Mouse (Mus musculus): ENCODE results near the gene Map1lc3a.

The Map1lc3a gene

GRCm38 (mm10) chr2:155285744-155286143 lies 9.6 kb downstream of the Map1lc3a start:
- no peak for DNase-seq (ENCODE audit: low read depth, low spot score)

GRCm38 (mm10) chr2:155287456-155288250 lies 11.6 kb downstream of the Map1lc3a start:
- DNase-seq (ENCODE audit: low read depth, low spot score): no peak

GRCm38 (mm10) chr2:155290066-155290465 lies 14.0 kb downstream of the Map1lc3a start:
- no peak for DNase-seq (ENCODE audit: low read depth, low spot score)

GRCm38 (mm10) chr2:155293382-155293781 lies 17.3 kb downstream of the Map1lc3a start:
- no peak for DNase-seq (ENCODE audit: low read depth, low spot score)

DNA sequence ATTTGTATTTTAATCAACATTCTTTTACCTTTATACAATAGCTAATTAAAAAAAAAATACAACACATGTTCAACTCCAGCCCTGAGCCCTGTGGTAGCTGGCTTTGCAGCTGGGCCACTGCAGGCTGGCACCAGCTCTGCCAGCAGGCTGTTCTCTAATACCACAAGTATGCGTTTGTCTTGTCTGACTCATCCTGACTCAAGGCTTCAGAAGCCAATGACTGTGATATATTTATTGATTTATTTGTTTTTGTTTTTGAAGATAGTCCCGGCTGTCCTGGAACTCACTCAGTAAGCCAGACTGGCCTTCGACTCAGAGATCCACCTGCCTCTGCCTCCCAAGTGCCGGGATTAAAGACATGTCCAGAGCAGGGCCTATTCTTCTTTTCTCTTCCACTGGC lies 17.8 kb downstream of the Map1lc3a start:
- no peak for DNase-seq (ENCODE audit: low read depth, low spot score)

- no peak for DNase-seq (ENCODE audit: low read depth, low spot score)
These were observed 19.4 kb downstream of the Map1lc3a start for GRCm38 (mm10) chr2:155295453-155295852.

GRCm38 (mm10) chr2:155299563-155299962 lies 23.5 kb downstream of the Map1lc3a start:
- no peak for DNase-seq (ENCODE audit: low read depth, low spot score)

DNA sequence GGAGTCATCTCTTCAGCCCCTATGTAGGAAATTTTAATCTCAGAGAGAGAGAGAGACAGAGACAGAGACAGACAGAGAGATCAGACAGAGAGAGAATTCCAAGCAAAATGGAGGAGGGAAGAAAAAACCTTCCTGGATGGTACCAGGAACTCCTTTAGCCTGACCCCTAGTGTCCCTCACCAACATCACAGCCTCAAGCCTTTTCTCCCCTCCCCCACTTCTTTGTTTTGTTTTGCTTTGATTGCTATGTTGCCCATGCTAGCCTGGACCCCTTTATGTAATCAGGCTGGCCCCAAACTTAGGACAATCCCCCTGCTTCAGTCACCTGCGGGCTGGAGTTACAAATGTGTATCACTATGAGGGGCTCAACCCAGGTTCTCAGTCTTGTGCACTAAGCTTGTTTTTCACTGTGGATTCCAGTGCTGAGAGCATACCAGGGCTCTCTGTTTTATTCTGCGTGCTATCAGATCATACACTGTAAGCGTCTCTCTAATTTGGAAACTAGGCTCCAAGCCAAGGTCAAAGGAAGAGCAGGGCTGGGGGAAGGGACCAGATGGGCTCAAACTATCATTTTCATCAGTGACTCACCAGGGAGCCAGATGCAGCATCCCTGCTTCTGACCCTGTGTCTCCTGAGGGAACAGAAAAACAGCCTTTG lies 33.0 kb downstream of the Map1lc3a start:
- peak; percentile 25 for DNase-seq (ENCODE audit: low read depth, low spot score)

DNA sequence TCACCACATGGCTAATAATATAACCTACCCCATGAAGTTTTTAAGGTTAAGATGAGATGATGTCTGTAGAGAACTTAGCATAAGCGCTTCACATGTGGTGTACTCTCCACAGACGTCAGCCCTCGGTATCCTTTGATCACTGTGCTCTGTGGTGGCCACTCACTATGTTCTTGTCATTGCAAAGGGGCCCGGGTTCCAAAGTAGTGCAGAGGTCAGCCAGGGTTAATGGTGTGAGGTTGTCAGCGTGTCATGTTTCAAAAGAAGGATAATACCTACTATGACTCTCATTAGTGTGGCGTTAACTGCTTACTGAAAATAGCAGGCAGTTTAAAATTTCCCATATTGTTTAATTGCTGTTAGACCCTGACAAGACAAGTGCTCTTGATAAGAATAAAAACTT lies 37.6 kb downstream of the Map1lc3a start:
- DNase-seq (ENCODE audit: low read depth, low spot score): no peak

DNA sequence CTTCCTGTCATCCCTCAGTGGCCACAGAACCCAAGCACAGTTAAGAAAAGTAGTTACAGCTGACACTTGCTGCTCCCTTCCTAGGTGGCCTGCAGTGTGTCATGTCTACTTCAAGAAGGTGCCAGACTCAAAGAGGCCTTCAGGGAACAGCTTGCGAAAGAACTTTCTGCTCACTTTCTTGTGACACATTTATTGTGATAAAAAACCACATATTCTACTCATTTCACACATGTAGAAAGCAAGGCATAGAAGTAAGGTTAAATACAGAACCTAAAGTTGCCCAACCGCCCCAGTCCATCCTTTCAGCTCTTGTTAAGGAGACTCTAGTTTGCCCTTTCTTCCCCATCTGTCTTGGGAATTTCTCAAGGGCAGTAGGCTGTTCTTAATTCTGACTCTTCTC lies 42.5 kb downstream of the Map1lc3a start:
- no peak for DNase-seq (ENCODE audit: low read depth, low spot score)

GRCm38 (mm10) chr2:155320596-155320995 lies 44.5 kb downstream of the Map1lc3a start:
- DNase-seq (ENCODE audit: low read depth, low spot score): no peak

GRCm38 (mm10) chr2:155326001-155326400 lies 49.9 kb downstream of the Map1lc3a start:
- DNase-seq (ENCODE audit: low read depth, low spot score): no peak

Measured in forelimb bud, embryonic 11.5 days (tissue).